Mouse (Mus musculus) fat pad, adult 2 months (tissue): Measurements from ENCODE around the gene Cacng3.

ENCODE experiments used
- DNase-seq: peaks from one replicate; pipeline ENCODE4 v3.0.0-alpha.2; 2011; ENCODE audit warnings: low read depth, low spot score; ENCODE audit errors: extremely low read depth

The Cacng3 gene

DNA sequence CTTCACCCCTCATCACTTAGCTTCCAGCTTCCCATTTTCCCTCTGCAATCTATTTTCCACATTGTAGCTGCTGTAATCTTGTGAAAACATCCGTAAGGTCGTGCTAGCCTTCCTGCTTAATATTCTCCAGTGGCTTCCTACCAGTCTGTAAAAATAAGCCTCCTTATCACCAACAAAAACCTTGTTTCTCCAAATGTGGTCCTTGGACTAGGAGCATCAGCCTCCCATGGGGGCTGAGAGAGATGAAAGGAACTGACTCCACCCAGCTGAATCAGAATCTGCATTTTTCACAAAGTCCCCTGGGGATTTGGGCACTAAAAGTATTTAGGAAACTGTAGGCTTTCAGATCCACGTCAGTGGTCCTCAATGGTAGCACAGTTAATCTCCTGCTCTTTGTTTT is 46.0 kb downstream of the Cacng3 start:
- DNase-seq: no peak

GRCm38 (mm10) chr7:122718540-122718939 is 48.2 kb downstream of the Cacng3 start:
- no peak for DNase-seq

DNA sequence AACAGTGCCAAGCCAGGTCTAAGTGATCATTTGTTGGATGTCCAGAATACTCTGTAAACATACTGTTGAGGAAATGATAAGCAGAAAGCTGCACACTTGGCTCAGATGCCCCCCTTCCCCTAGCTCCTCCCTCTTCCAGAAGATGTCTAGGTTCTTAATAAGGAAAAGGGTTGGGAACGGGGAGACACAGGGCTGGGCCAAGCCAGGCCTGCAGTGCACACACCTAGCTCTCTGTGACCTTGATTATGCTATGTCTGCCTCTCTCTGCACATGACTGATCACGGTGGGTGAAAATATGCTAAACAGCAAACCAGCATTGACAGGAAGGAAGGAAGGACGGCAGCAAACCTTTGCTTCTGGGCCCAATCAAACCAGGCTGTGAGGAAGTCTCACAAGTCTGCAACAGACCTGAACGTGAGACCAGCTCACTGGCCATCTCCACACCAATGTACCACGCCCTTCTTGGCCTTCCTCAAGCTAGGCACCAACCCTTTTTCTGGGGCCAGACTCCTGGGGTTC is 53.1 kb downstream of the Cacng3 start:
- no peak for DNase-seq

GRCm38 (mm10) chr7:122726376-122726775 is 56.1 kb downstream of the Cacng3 start:
- DNase-seq: no peak

GRCm38 (mm10) chr7:122728186-122728585 is 57.9 kb downstream of the Cacng3 start:
- DNase-seq: no peak

DNA sequence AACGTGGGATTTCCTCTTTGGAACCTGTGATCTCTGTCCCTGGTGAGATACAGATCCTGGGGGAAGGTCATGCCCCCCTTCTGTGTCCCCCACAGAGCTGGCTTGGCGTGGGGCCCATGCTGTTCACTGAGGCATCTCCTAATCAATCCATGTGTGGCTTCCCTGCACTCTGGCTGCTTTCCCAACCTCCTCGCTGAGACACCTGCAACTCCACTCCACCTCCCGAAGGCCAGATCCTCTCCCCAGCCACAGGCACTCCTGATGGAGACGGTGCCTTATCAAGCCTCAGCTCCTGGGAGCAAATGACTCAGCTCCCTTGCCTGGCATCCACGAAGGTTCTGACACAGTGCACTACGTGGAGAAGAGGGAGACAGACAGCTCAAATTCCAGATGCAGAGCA is 58.6 kb downstream of the Cacng3 start:
- DNase-seq: no peak

- DNase-seq: no peak
These were observed 65.0 kb downstream of the Cacng3 start for GRCm38 (mm10) chr7:122735323-122735722.

GRCm38 (mm10) chr7:122738541-122738940 is 68.2 kb downstream of the Cacng3 start:
- DNase-seq: no peak

DNA sequence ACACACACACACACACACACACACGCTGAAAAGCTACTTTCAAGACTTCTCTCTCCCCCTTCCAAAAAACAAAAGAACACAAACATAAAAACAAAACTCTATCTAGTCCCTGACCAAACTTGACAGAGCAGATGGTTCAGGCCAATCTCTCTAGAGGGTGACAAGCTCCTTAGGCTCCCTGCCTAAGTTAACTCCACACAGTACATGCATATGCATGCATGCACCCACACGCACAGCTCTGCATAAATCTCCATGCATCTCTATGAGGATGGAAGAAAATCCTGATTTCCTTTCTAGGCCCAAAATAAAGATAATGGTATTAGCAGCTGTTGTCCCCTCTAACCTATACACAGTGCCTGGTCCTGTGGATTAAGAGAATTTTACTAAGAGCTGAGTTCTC is 70.4 kb downstream of the Cacng3 start:
- DNase-seq: no peak

- no peak for DNase-seq
These were observed 85.8 kb downstream of the Cacng3 start for GRCm38 (mm10) chr7:122755920-122756603.

GRCm38 (mm10) chr7:122758645-122759044 is 88.4 kb downstream of the Cacng3 start:
- no peak for DNase-seq

DNA sequence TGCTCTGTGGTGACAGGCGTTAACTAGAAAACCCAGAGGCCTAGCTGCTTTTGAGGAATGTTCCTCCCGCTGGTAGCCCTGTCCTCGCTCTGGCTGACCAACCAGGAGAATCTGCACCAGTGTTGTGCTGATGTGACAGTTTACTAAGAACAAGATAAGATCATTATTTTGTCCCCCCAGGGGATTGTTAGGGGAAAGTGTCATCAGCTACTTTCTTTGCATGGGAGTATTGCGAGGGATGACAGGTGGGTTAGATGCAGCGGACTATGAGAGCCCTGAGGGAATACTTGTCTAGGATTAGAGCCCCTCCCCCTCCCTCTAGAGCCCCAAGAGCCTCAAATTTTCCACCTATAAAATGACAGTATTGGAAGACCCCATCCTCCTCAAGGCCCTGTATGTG is 94.2 kb downstream of the Cacng3 start:
- no peak for DNase-seq

GRCm38 (mm10) chr7:122768292-122769020 is 98.2 kb downstream of the Cacng3 start:
- no peak for DNase-seq

DNA sequence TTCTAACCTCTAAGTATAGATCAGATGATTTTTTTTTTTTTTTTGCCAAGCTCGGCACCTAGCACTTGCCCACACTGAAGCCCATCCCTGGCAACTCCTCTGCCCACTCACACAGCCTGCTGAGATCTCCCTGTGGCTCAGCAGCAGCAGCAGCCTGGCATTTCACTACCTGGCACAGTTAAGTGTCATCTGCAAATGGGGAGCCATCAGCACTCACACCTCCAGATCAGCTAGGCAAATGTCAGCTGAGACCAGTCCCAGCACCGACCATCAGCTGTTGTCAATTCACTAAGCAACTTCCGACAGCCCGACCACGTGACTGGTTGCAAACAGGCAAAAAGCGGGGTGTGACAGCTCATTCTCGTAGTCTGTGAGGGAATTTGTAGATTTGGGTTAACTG is 109.3 kb downstream of the Cacng3 start:
- DNase-seq: no peak

DNA sequence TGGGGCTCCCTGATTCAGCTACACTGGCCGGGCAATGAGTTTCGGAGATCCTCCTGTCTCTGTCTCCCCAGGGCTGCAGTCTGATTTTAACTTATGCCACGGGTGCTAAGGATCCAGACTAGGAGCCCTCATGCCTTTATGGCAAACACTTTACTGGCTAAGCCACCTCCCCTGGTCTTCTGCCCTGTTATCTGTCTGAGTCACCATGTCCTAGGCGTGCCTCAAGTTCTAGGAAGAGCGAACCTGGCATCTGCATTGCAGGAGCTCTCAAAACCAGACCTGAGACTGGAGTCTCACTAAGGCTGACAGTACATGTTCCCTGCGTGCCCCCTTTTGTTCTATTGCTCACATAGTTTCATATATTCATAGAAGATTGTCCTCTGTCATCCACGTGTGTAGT is 119.6 kb downstream of the Cacng3 start:
- DNase-seq: no peak

DNA sequence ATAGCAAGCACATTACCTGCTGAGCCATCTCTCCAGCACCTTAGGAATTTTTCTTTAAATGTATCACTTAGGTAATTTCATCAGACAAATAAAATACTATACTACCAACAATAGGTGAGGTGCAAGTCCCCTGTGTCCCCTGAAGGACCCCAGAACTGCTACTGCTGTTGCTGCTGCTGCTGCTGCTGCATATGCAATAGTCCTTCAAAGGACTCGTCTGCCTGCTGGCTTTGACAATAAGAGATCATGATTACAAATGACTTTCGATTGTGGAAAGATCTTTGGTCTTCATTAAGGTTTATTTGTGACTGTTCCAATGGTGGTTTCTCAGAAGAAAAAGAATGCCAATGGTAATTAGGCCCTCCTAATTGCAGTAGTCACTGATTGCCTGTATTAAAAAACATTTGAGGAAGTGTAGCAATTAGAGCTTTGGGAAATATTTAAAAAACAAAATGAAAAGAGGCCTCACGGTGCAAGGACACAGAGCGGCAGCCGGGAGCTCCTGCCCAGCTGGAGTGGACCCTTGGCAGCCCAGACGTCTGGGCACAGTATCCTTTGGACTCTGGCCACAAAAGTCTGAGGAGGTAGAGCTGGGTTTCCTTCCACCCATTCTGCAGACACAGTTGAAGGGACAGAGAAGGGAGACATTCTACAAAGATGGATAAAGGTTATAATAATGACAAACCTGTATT is 123.5 kb downstream of the Cacng3 start:
- DNase-seq: no peak

DNA sequence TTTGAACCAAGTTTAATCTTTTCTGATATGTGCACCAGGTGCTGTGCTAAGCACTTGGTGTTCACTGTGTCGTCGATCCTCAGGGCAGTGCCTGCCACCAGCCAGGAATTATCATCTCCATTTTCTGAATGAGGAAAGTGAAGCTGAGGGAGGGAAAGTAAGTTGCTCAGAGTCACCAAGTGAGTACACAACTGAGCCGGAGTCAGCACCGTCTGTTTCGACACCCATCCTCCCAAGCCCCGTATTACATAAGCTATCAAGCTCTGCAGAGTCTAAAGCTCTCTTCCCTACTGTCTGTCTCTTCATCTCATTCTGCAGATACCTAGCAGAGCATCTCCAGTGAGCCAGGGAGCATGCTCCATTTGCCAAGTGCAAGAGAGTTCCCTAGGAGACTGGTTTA is 124.8 kb downstream of the Cacng3 start:
- DNase-seq: no peak

DNA sequence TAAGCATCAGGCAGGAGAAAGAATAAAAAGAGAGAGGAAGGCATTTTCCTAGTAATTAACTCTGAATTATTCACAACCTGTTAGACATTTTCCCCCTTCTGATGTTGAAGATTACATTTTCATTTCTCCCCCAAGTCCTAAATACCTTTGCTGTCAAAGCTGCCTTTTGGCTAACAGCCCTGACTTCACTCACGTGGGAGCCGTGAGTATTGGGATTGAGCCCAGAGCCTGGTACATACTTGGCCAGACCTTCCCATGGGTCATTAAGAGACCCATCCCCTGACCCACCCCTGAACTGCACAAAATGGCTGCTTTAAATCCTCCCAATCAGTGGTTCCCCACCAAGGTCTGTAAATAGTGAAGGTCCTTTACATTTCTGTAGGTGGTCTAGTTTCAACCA is 130.5 kb downstream of the Cacng3 start:
- no peak for DNase-seq

GRCm38 (mm10) chr7:122803839-122804496 is 133.7 kb downstream of the Cacng3 start:
- no peak for DNase-seq

- no peak for DNase-seq
These were observed 136.2 kb downstream of the Cacng3 start for GRCm38 (mm10) chr7:122806531-122806930.

DNA sequence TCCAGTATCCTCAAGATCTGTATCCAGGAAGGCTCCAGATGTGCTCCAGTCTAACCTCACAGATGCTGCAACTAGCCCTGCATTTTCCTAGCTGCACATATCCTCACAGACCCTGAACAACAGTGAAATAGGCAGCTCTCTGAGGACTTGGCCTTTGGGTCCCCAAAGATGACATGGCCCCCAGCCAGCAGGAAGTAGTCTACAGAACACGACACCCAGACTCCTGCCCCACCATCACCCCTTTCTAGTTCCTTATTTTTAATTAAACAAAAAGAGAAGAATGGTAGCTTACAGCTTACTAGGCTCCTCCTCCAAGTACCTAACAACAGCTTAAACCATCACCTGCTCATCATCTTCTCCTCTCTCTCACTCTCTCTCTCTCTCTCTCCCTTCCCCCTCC is 143.4 kb downstream of the Cacng3 start:
- DNase-seq: no peak
